In the genomic region with DNA sequence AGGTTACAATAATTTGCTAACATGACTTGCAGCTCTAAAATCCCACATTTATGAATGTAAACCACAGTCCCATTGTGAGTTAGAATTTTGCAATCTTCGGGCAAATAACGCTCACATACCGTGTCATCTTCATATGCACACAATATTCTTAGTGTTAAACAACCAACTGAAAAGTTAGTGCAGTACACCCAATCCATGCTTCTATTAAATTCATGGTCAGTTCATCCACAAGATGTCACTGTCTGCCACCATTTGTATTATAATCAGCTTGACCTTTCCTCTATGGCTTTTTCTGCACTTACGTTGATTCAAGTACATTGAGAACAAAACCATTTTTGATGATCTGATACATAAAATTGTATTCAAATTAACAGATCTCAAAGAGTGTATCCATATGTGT, we compare ENCODE assay signal across 12 mouse cellular contexts.
A peak's percentile ranks its signal among the peaks of the same experiment; 100 is the strongest.
DNase-seq lines count a peak whose midpoint lies in the region; TF ChIP-seq lines count a peak whose summit lies in the region.
"Had no signal": no experiment of that assay in that cellular context is flagged by ENCODE, and none has a peak within 500 bp of the region (broad histone marks: within the 10 kb centered on the region; RNA-seq: fewer than 3 reads in every experiment).

No protein-coding gene starts in this region.

- H3K4me3 ChIP-seq in layer of hippocampus, adult 2 months, result no peak overlapping the region
- H3K4me3 ChIP-seq in C2C12 (ENCODE audit: insufficient read depth, poor library complexity, severe bottlenecking), result no peak overlapping the region
- H3K4me3 ChIP-seq: hindbrain, embryonic 10.5 days; limb, embryonic 15.5 days had no signal

- no peaks in the 10 kb centered on the region for H3K36me3 ChIP-seq in C2C12 (ENCODE audit: control insufficient read depth, insufficient read depth)
- H3K36me3 ChIP-seq: hindbrain, embryonic 10.5 days; limb, embryonic 15.5 days had no signal

- peak; percentile 52 for TF ChIP-seq CTCF in layer of hippocampus, adult 2 months (conservative IDR thresholded peaks at IDR 0.05)
- TF ChIP-seq CTCF in C2C12 (IDR thresholded peaks at IDR 0.05; ENCODE audit: control insufficient read depth, insufficient read depth, insufficient read length), result peak; percentile 7

- peaks cover 3% of the 10 kb centered on the region for H3K27me3 ChIP-seq in C2C12 (ENCODE audit: control insufficient read depth, insufficient read depth, insufficient read length)

- no peaks in the 10 kb centered on the region for H3K79me3 ChIP-seq in C2C12 (ENCODE audit: low read depth)

- no peaks in the 10 kb centered on the region for H3K79me2 ChIP-seq in C2C12 (ENCODE audit: control insufficient read depth, insufficient read depth)

- no peak overlapping the region for H3K27ac ChIP-seq in layer of hippocampus, adult 2 months
- H3K27ac ChIP-seq: hindbrain, embryonic 10.5 days; limb, embryonic 15.5 days had no signal

- no peak overlapping the region for H3ac ChIP-seq in C2C12 (ENCODE audit: control insufficient read depth, insufficient read length, low read depth)

- peak; percentile 5 to 35 for DNase-seq in cerebellum, postnatal 10 days
- DNase-seq in cerebellum, adult 9-11 months, result no peak
- no peak for DNase-seq in layer of hippocampus, adult 2 months (ENCODE audit: low spot score in 2 of 2)
- DNase-seq in layer of hippocampus, adult 11-12 months (ENCODE audit: low spot score), result no peak
- DNase-seq in embryo, embryonic 11 days, result peak; percentile 36
- no peak for DNase-seq in frontal cortex, postnatal 25 days (ENCODE audit: low spot score in 2 of 2)
- DNase-seq in adrenal gland, adult 18-20 months (ENCODE audit: low spot score in 2 of 2), result no peak
- DNase-seq: B cell, adult 2 months; gastrocnemius, postnatal 25 days had no signal

TF ChIP-seq in C2C12, 6 proteins besides CTCF, POLR2A, EP300 and RAD21:
- TF ChIP-seq MYOG (IDR thresholded peaks at IDR 0.05; ENCODE audit: control insufficient read depth, extremely low read depth, insufficient read length), result no peak
- TF ChIP-seq MYOD1 (IDR thresholded peaks at IDR 0.05; ENCODE audit: control insufficient read depth, insufficient read length, low read depth), result no peak
- no peak for TF ChIP-seq FOSL1 (IDR thresholded peaks at IDR 0.05; ENCODE audit: insufficient read depth, low read length, poor library complexity, severe bottlenecking)
- TF ChIP-seq CEBPB (IDR thresholded peaks at IDR 0.05; ENCODE audit: low read depth), result no peak
- TF ChIP-seq MAX (IDR thresholded peaks at IDR 0.05), result no peak
- TF ChIP-seq USF1 (IDR thresholded peaks at IDR 0.05; ENCODE audit: low read depth), result no peak

Comparison
In these comparisons a context has a peak if more than half of its experiments do, and no peak if none do; other contexts are left out.
1. DNase-seq: peak in cerebellum, postnatal 10 days (2 of 2) and embryo, embryonic 11 days (single experiment); none in cerebellum, adult 9-11 months (single experiment), layer of hippocampus, adult 2 months (0 of 2), layer of hippocampus, adult 11-12 months (single experiment), frontal cortex, postnatal 25 days (0 of 2) and adrenal gland, adult 18-20 months (0 of 2).